Mouse (Mus musculus) stomach, postnatal 0 days (tissue): ENCODE data around the gene Ccnl1.

Experiments
- CTCF ChIP-seq: IDR thresholded peaks from 2 replicates; pipeline ENCODE4 v1.5.1; 2016; ENCODE audit warnings: antibody characterized with exemption, low read depth, mild to moderate bottlenecking, moderate library complexity
- EP300 ChIP-seq: optimal IDR thresholded peaks from 2 replicates; pipeline ENCODE3; 2016; ENCODE audit warnings: antibody characterized with exemption

- TF ChIP-seq CTCF = no peak
- no peak for TF ChIP-seq EP300
Observed at GRCm38 (mm10) chr3:65960291-65960945, 2.4 kb upstream of the Ccnl1 start.
